In the genomic region with DNA sequence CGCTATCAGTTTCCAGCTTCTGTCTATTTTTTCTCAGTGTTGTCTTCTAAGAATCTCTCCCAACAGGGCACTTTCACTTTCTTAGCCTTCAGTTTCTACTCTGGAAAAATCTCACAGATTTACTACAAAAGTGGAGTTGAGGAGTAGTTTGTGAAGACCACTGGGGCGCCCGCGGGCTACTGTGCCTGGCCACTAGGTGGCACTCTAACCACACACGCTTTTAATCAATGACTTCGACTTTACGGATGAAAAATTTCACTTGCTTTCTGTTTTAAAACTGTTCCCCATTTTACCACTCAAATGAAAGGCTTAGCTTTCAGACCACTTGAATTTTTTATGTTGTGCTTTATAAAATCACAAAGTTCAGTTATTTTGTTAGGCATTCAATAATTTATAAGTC, we compare ENCODE assay signal across 8 mouse cellular contexts.
DNase-seq lines count a peak whose midpoint lies in the region; ATAC-seq and TF ChIP-seq lines count a peak whose summit lies in the region.

No protein-coding gene starts in this region.

- H3K9ac ChIP-seq in lung, embryonic 14.5 days: no peak overlapping the region

- no peak overlapping the region for H3K27ac ChIP-seq in lung, embryonic 14.5 days (ENCODE audit: low read depth)

- no peaks in the 10 kb centered on the region for H3K4me1 ChIP-seq in lung, embryonic 14.5 days (ENCODE audit: insufficient read depth)

- H3K36me3 ChIP-seq in lung, embryonic 14.5 days (ENCODE audit: insufficient read depth): no peaks in the 10 kb centered on the region

- DNase-seq in A20 (ENCODE audit: low read depth, low spot score): peak; percentile 75
- DNase-seq in T-cell, adult 2 months (ENCODE audit: low spot score): peak; percentile 62
- DNase-seq in gastrocnemius, postnatal 4 days (ENCODE audit: low spot score in 2 of 2): peak; percentile 57 to 70
- DNase-seq in large intestine, adult 2 months (ENCODE audit: low read depth, low spot score): peak; percentile 1
- DNase-seq in lung, embryonic 14.5 days: peak; percentile 88
- peak; percentile 37 for DNase-seq in ovary, postnatal 36 days (ENCODE audit: low spot score)
- peak; percentile 56 for DNase-seq in thymus, postnatal 14 days

- no peaks in the 10 kb centered on the region for H3K27me3 ChIP-seq in lung, embryonic 14.5 days (ENCODE audit: insufficient read depth, low read length)

- TF ChIP-seq CTCF in lung, embryonic 14.5 days (IDR thresholded peaks at IDR 0.05; ENCODE audit: low read depth): peak; percentile 86

- H3K4me2 ChIP-seq in lung, embryonic 14.5 days: no peak overlapping the region

- WGBS in large intestine, adult 2 months: 7% methylated on average over 7 of the region's 7 CpGs
- WGBS in lung, embryonic 14.5 days: 9% methylated on average over 7 of the region's 7 CpGs

- H3K4me3 ChIP-seq in lung, embryonic 14.5 days (ENCODE audit: low read depth, low read length): no peak overlapping the region

- H3K9me3 ChIP-seq in lung, embryonic 14.5 days (ENCODE audit: low read depth, low read length): no peaks in the 10 kb centered on the region

- peak; percentile 96 for ATAC-seq in common myeloid progenitor, adult 5-6 weeks (replicated peaks; ENCODE audit: low read depth, poor library complexity, severe bottlenecking)
- peak; percentile 74 for ATAC-seq in lung, embryonic 14.5 days (ENCODE audit: insufficient read depth)

Comparison
In these comparisons a context has a peak if more than half of its experiments do, and no peak if none do; other contexts are left out.
1. DNase-seq: peak in every context shown above with its lines; median percentile 88 in lung, embryonic 14.5 days; 75 in A20; 64 in gastrocnemius, postnatal 4 days; 62 in T-cell, adult 2 months; 56 in thymus, postnatal 14 days; 37 in ovary, postnatal 36 days; 1 in large intestine, adult 2 months.